34 mouse cellular contexts compared by ENCODE assay signal in the genomic region with DNA sequence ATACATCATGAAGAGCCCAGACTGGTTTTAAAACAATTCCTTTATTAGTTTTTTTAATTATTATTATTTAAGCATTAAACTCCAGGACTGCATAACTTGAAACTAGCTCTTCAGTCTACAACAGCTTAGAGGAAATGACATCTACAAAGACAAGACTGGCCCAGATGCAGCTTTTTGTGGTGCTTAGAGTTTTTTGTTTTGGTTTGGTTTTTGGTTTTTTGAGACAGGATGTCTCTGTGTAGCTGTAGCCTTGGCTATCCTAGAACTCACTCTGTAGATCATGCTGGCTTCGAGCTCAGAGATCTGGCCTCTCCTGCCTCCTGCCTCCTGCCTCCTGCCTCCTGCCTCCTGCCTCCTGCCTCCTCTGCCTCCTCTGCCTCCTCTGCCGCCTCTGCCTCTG. TPM values are rescaled to one million over a fixed set of nuclear protein-coding genes. Genes with fewer than 3 reads are reported as not detected.
DNase-seq lines count a peak whose midpoint lies in the region; ATAC-seq lines count a peak whose summit lies in the region.
"Had no signal": no experiment of that assay in that cellular context is flagged by ENCODE, and none has a peak within 500 bp of the region (broad histone marks: within the 10 kb centered on the region; RNA-seq: fewer than 3 reads in every experiment).

No protein-coding gene starts in this region.

- 75% methylated on average over 2 of the region's 2 CpGs for WGBS in heart, embryonic 11.5 days (ENCODE audit: insufficient replicate concordance)

- H3K4me2 ChIP-seq in heart, embryonic 11.5 days: no peak overlapping the region
- H3K4me2 ChIP-seq: embryonic facial prominence, embryonic 13.5 days; forebrain, embryonic 12.5 days; forebrain, embryonic 15.5 days; hindbrain, embryonic 12.5 days; hindbrain, embryonic 15.5 days had no signal

- no peaks in the 10 kb centered on the region for H3K36me3 ChIP-seq in heart, embryonic 11.5 days (ENCODE audit: control insufficient read depth, insufficient read depth, low read length)
- H3K36me3 ChIP-seq: embryonic facial prominence, embryonic 10.5 days; embryonic facial prominence, embryonic 13.5 days; forebrain, embryonic 12.5 days; forebrain, embryonic 15.5 days; heart, embryonic 10.5 days; hindbrain, embryonic 12.5 days; hindbrain, embryonic 15.5 days had no signal

- no peak overlapping the region for H3K27ac ChIP-seq in heart, embryonic 11.5 days (ENCODE audit: low read depth, low read length)
- H3K27ac ChIP-seq: embryonic facial prominence, embryonic 10.5 days; embryonic facial prominence, embryonic 13.5 days; forebrain, embryonic 12.5 days; forebrain, embryonic 15.5 days; heart, embryonic 10.5 days; hindbrain, embryonic 12.5 days; hindbrain, embryonic 15.5 days had no signal

- ATAC-seq in CD4-positive, CD25-positive, alpha-beta regulatory T cell, adult 4 months: peak; percentile 39
- no peak for ATAC-seq in heart, embryonic 11.5 days (replicated peaks; ENCODE audit: insufficient number of reproducible peaks, low FRiP score, low TSS enrichment)
- ATAC-seq: activated CD4-positive, CD25-positive, alpha-beta regulatory T cell, adult 4 months; forebrain, embryonic 15.5 days had no signal

- no peaks in the 10 kb centered on the region for H3K4me1 ChIP-seq in heart, embryonic 11.5 days (ENCODE audit: control insufficient read depth, insufficient read depth, low read length)
- H3K4me1 ChIP-seq: embryonic facial prominence, embryonic 13.5 days; forebrain, embryonic 12.5 days; forebrain, embryonic 15.5 days; hindbrain, embryonic 12.5 days; hindbrain, embryonic 15.5 days had no signal

- peak; percentile 44 for DNase-seq in thymus, postnatal 14 days
- DNase-seq in thymus, postnatal 25 days: no peak
- DNase-seq in naive thymus-derived CD4-positive, alpha-beta T cell, adult 2 months (ENCODE audit: low read depth): peak; percentile 60
- DNase-seq in left cerebral cortex, adult 18-20 months (ENCODE audit: low spot score in 2 of 2): no peak
- DNase-seq: adrenal gland, adult 8-10 months; adrenal gland, postnatal 25 days; cerebellum, adult 11-12 months; cerebellum, adult 8-10 months; cerebellum, postnatal 10 days; cerebellum, postnatal 36 days; embryo, embryonic 11 days; gastrocnemius, postnatal 25 days; heart, adult 18-20 months had no signal

- no peak overlapping the region for H3K4me3 ChIP-seq in heart, embryonic 11.5 days (ENCODE audit: low read depth, low read length)
- H3K4me3 ChIP-seq: embryonic facial prominence, embryonic 10.5 days; embryonic facial prominence, embryonic 13.5 days; erythroblast, embryonic 14.5 days; forebrain, embryonic 12.5 days; forebrain, embryonic 15.5 days; heart, embryonic 10.5 days; hindbrain, embryonic 12.5 days; hindbrain, embryonic 15.5 days had no signal

- H3K9me3 ChIP-seq in heart, embryonic 11.5 days (replicated peaks; ENCODE audit: control insufficient read depth, low read length): no peaks in the 10 kb centered on the region
- H3K9me3 ChIP-seq: embryonic facial prominence, embryonic 10.5 days; embryonic facial prominence, embryonic 13.5 days; forebrain, embryonic 12.5 days; forebrain, embryonic 15.5 days; heart, embryonic 10.5 days; hindbrain, embryonic 12.5 days; hindbrain, embryonic 15.5 days had no signal

- no peak overlapping the region for H3K9ac ChIP-seq in heart, embryonic 11.5 days (ENCODE audit: low read depth, low read length)
- H3K9ac ChIP-seq: embryonic facial prominence, embryonic 13.5 days; forebrain, embryonic 12.5 days; forebrain, embryonic 15.5 days; hindbrain, embryonic 12.5 days; hindbrain, embryonic 15.5 days had no signal

- H3K27me3 ChIP-seq in heart, embryonic 11.5 days (ENCODE audit: control insufficient read depth, insufficient read depth, low read length): no peaks in the 10 kb centered on the region; the same call in none of the 2 replicates
- H3K27me3 ChIP-seq: embryonic facial prominence, embryonic 13.5 days; forebrain, embryonic 12.5 days; forebrain, embryonic 15.5 days; hindbrain, embryonic 12.5 days; hindbrain, embryonic 15.5 days had no signal

RNA-seq across cellular contexts. Expression of a gene that starts 8.6 kb away (rescaled TPM):
- polyA plus RNA-seq in CD4-positive, CD25-positive, alpha-beta regulatory T cell, adult 4 months (2017; shearing (Covaris generic)): not detected
- total RNA-seq in left cerebral cortex, adult 18-20 months (2021): not detected
- polyA plus RNA-seq in heart, embryonic 11.5 days (2014; fragmentation: Nextera tagmentation; extraction: Ambion mirVana): not detected in 2 replicates
- total RNA-seq: adrenal gland, postnatal 25 days; gastrocnemius, adult 8-10 months; gastrocnemius, postnatal 25 days; heart, adult 18-20 months; heart, postnatal 25 days; hematopoietic stem cell, adult 5-6 weeks; MEL had no signal
- polyA plus RNA-seq: brain, embryonic 14.5 days; C2C12; cortical plate, adult 2 months; embryonic facial prominence, embryonic 10.5 days; embryonic facial prominence, embryonic 13.5 days; erythroblast, embryonic 14.5 days; forebrain, embryonic 12.5 days; forebrain, embryonic 15.5 days; gonadal fat pad, adult 2 months; heart, embryonic 14.5 days; heart, postnatal 0 days; hindbrain, embryonic 15.5 days had no signal

RNA-seq across cellular contexts. Expression of a gene that starts 45.7 kb away (rescaled TPM):
- polyA plus RNA-seq in CD4-positive, CD25-positive, alpha-beta regulatory T cell, adult 4 months (2017; shearing (Covaris generic)): 10 to 100 TPM; 20.3 to 29.3 TPM
- total RNA-seq in left cerebral cortex, adult 18-20 months (2021): 10 to 100 TPM; 29.7 to 33.7 TPM
- polyA plus RNA-seq in heart, embryonic 11.5 days (2014; fragmentation: Nextera tagmentation; extraction: Ambion mirVana): 17.5 and 26.3 TPM in 2 replicates

Comparison
In these comparisons a context has a peak if more than half of its experiments do, and no peak if none do; other contexts are left out.
1. DNase-seq: peak in thymus, postnatal 14 days (single experiment) and naive thymus-derived CD4-positive, alpha-beta T cell, adult 2 months (single experiment); none in thymus, postnatal 25 days (single experiment) and left cerebral cortex, adult 18-20 months (0 of 2).